Mouse (Mus musculus): Measurements from ENCODE around the gene Sestd1.

GRCm38 (mm10) chr2:77266011-77266410 is 14.4 kb downstream of the Sestd1 start:
- TF ChIP-seq GATA1 (IDR thresholded peaks at IDR 0.05; ENCODE audit: borderline replicate concordance, low read length) (no peak), FLI1 (IDR thresholded peaks at IDR 0.05; ENCODE audit: low read length) (no peak)
